Mouse (Mus musculus) cortical plate, adult 2 months (tissue): ENCODE results near the gene Leng1.

Source experiments
- CTCF ChIP-seq: fragments of 200-500 bp; IDR thresholded peaks from 2 replicates; pipeline ENCODE4 v1.5.1; 2011; ENCODE audit warnings: mild to moderate bottlenecking, control low read depth, low read length; ENCODE audit not compliant: insufficient read depth; ENCODE audit errors: extremely low read depth
- POLR2A ChIP-seq: fragments of 200-500 bp; IDR thresholded peaks from 2 replicates; pipeline ENCODE4 v1.6.1; 2011; ENCODE audit warnings: mild to moderate bottlenecking, low read length, control low read depth; ENCODE audit not compliant: insufficient read depth; ENCODE audit errors: extremely low read depth

- no peak for TF ChIP-seq CTCF
- TF ChIP-seq POLR2A = 0 out of 2 replicates have a peak, but pooled peaks have one; percentile 9
These were observed 18.4 kb upstream of the Leng1 start for GRCm38 (mm10) chr7:3683908-3684550.
